Mouse (Mus musculus): ENCODE data around the gene Rhox2c. TPM values are rescaled to one million over a fixed set of nuclear protein-coding genes. Genes with fewer than 3 reads are reported as not detected.

Gene Rhox2c
- total RNA-seq (2023; ENCODE audit: inconsistent age), result not detected in 4 replicates

DNA sequence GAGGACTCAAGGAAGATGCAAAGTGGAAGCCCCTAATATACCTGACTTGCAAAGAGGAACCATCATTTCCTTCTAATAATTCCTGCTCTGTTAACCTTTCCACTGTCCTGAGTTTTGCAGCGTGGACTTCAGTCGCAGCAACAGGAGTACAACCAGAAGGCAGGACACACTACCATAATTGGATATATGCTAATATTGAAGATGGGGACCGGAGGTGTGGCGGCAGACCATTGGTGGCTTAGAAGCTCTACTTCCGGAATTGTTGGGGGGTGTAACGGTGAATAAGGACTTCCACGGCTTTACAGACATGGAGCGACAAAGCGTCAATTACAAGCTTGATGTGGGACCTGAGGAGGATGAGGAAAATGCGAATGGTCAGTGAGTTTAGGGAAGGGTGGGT lies at the start of gene Rhox2c:
Rhox2c (plus strand) TSS at position 301 of the 400 bp plus-strand sequence.

DNA sequence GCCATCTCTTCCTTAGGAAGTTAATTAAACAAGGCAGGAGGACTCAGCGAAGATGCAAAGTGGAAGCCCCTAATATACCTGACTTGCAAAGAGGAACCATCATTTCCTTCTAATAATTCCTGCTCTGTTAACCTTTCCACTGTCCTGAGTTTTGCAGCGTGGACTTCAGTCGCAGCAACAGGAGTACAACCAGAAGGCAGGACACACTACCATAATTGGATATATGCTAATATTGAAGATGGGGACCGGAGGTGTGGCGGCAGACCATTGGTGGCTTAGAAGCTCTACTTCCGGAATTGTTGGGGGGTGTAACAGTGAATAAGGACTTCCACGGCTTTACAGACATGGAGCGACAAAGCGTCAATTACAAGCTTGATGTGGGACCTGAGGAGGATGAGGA lies 41.7 kb upstream of the Rhox2c start, which contains the start of gene Rhox2b:
Rhox2b (plus strand) TSS at position 301 of the 400 bp plus-strand sequence.

DNA sequence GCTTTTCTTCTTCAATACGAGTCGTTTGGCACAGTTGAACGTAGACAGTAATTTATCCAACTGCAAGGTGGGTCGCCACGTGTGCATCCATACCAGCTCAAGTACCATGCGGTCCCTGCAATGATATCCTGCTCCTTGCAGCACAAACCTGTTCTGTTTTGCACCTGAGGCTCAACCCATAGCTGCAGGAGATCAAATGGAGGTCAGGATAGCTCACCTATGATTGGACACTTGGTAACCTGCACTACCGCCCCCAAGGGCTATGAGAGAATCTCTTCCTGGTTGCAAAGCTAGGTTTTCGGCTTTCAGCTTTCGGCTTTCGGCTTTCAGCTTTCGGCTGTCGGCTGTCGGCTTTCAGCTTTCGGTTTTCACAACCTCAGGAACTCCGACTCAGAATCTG lies 21.3 kb upstream of the Rhox2c start, which contains the start of gene Rhox4b:
Rhox4b (plus strand) TSS at position 301 of the 400 bp plus-strand sequence.

DNA sequence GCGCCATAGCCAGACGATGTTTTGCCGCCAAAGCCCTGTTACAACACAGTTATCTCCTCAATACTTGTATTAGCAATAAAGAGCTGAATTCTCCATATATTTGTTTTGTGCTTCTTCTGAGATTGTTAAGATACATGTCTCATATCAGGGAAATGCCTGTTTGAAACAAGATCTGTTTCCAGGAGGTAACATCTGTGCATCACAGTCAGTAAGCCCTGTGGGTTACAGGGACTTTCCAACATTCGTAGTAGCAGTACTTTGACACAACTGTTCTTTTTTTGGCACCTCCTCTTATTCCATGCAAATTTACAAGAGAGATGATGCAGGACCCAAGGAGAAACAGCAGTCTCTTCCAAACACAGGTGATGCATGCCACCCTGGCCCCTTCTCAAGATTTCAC lies 4.8 kb downstream of the Rhox2c start, which contains the start of gene Rhox3c:
Rhox3c (plus strand) TSS at position 301 of the 400 bp plus-strand sequence.

DNA sequence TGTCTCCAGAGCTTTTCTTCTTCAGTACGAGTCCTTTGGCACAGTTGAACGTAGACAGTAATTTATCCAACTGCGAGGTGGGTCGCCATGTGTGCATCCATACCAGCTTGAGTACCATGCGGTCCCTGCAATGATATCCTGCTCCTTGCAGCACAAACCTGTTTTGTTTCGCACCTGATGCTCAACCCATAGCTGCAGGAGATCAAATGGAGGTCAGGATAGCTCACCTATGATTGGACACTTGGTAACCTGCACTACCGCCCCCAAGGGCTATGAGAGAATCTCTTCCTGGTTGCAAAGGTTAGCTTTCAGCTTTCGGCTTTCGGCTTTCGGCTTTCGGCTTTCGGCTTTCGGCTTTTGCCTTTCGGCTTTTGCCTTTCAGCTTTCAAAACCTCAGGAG lies 26.6 kb downstream of the Rhox2c start, which contains the start of gene Rhox4c:
Rhox4c (plus strand) TSS at position 301 of the 400 bp plus-strand sequence.

DNA sequence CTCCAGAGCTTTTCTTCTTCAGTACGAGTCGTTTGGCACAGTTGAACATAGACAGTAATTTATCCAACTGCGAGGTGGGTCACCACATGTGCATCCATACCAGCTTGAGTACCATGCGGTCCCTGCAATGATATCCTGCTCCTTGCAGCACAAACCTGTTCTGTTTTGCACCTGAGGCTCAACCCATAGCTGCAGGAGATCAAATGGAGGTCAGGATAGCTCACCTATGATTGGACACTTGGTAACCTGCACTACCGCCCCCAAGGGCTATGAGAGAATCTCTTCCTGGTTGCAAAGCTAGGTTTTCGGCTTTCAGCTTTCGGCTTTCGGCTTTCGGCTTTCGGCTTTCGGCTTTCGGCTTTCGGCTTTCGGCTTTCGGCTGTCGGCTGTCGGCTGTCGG lies 60.6 kb downstream of the Rhox2c start, which contains the start of gene Rhox4d:
Rhox4d (plus strand) TSS at position 301 of the 400 bp plus-strand sequence.

Other genes with a start within 250 kb of the Rhox2c start
- gene Gm9, start 242.6 kb upstream of the Rhox2c start, total RNA-seq (2023; ENCODE audit: inconsistent age), result not detected in 4 replicates
- not detected in 4 replicates for gene Rhox1, start 231.4 kb upstream of the Rhox2c start, total RNA-seq (2023; ENCODE audit: inconsistent age)
- not detected in 4 replicates for gene Rhox2a, start 208.7 kb upstream of the Rhox2c start, total RNA-seq (2023; ENCODE audit: inconsistent age)
- not detected in 4 replicates for gene Rhox3a, start 203.8 kb upstream of the Rhox2c start, total RNA-seq (2023; ENCODE audit: inconsistent age)
- gene Rhox4a, start 188.3 kb upstream of the Rhox2c start, total RNA-seq (2023; ENCODE audit: inconsistent age), result not detected in 4 replicates
- not detected in 4 replicates for gene Rhox3a2, start 73.7 kb upstream of the Rhox2c start, total RNA-seq (2023; ENCODE audit: inconsistent age)
- gene Rhox4a2, start 62.8 kb upstream of the Rhox2c start, total RNA-seq (2023; ENCODE audit: inconsistent age), result not detected in 4 replicates
- gene Rhox2b, start 41.6 kb upstream of the Rhox2c start, total RNA-seq (2023; ENCODE audit: inconsistent age), result not detected in 4 replicates
- gene Rhox4b, start 21.2 kb upstream of the Rhox2c start, total RNA-seq (2023; ENCODE audit: inconsistent age), result not detected in 4 replicates
- gene Rhox3c, start 4.9 kb downstream of the Rhox2c start, total RNA-seq (2023; ENCODE audit: inconsistent age), result not detected in 4 replicates
- not detected in 4 replicates for gene Rhox4c, start 26.7 kb downstream of the Rhox2c start, total RNA-seq (2023; ENCODE audit: inconsistent age)
- not detected in 4 replicates for gene Rhox2d, start 39.7 kb downstream of the Rhox2c start, total RNA-seq (2023; ENCODE audit: inconsistent age)
- gene Rhox4d, start 60.7 kb downstream of the Rhox2c start, total RNA-seq (2023; ENCODE audit: inconsistent age), result not detected in 4 replicates
- not detected in 4 replicates for gene Rhox2e, start 76.8 kb downstream of the Rhox2c start, total RNA-seq (2023; ENCODE audit: inconsistent age)
- not detected in 4 replicates for gene Rhox3e, start 88.3 kb downstream of the Rhox2c start, total RNA-seq (2023; ENCODE audit: inconsistent age)
- gene Rhox4e, start 103.7 kb downstream of the Rhox2c start, total RNA-seq (2023; ENCODE audit: inconsistent age), result not detected in 4 replicates
- not detected in 4 replicates for gene Rhox2f, start 117.7 kb downstream of the Rhox2c start, total RNA-seq (2023; ENCODE audit: inconsistent age)
- gene Rhox3f, start 127.3 kb downstream of the Rhox2c start, total RNA-seq (2023; ENCODE audit: inconsistent age), result not detected in 4 replicates
- not detected in 4 replicates for gene Rhox4f, start 154.0 kb downstream of the Rhox2c start, total RNA-seq (2023; ENCODE audit: inconsistent age)
- not detected in 4 replicates for gene Rhox3g, start 174.9 kb downstream of the Rhox2c start, total RNA-seq (2023; ENCODE audit: inconsistent age)
- not detected in 4 replicates for gene Rhox2g, start 189.8 kb downstream of the Rhox2c start, total RNA-seq (2023; ENCODE audit: inconsistent age)
- not detected in 4 replicates for gene Rhox4g, start 197.6 kb downstream of the Rhox2c start, total RNA-seq (2023; ENCODE audit: inconsistent age)
- not detected in 4 replicates for gene Rhox3h, start 215.1 kb downstream of the Rhox2c start, total RNA-seq (2023; ENCODE audit: inconsistent age)
- not detected in 4 replicates for gene Rhox2h, start 219.6 kb downstream of the Rhox2c start, total RNA-seq (2023; ENCODE audit: inconsistent age)

Data from B cell, adult (primary cell).